Mouse (Mus musculus) megakaryocyte, embryonic 14.5 days (primary cell): ENCODE data around the gene Lmf2. TPM values are rescaled to one million over a fixed set of nuclear protein-coding genes. Genes with fewer than 3 reads are reported as not detected.

Source experiments
- H3K27me3 ChIP-seq: replicated peaks from 2 replicates; pipeline ENCODE3; 2012; ENCODE audit warnings: inconsistent platforms
- H3K36me3 ChIP-seq: replicated peaks from 2 replicates; pipeline ENCODE3; 2012; ENCODE audit warnings: low read length, inconsistent platforms, mixed read lengths
- H3K4me1 ChIP-seq: 2 replicates; pipeline ENCODE4 v1.6.1; 2012; ENCODE audit warnings: inconsistent platforms
- H3K4me3 ChIP-seq: replicated peaks from 2 replicates; pipeline ENCODE3; 2012; ENCODE audit warnings: moderate library complexity, mild to moderate bottlenecking, inconsistent platforms
- H3K9me3 ChIP-seq: 2 replicates; pipeline ENCODE4 v1.6.1; 2012; ENCODE audit warnings: inconsistent platforms
- FLI1 ChIP-seq: IDR thresholded peaks from 2 replicates; pipeline ENCODE4 v1.6.1; 2012; ENCODE audit warnings: low read length, inconsistent platforms, mixed read lengths
- GATA1 ChIP-seq: IDR thresholded peaks from 3 replicates; pipeline ENCODE4 v1.6.1; 2012; ENCODE audit warnings: mixed read lengths, low read length, inconsistent platforms, borderline replicate concordance
- polyA plus RNA-seq: library from polyadenylated mRNA; stranded (reverse); fragments of >175 nt; gene quantifications from 2 replicates; pipeline ENCODE4 v1.2.3, GENCODE M21; 2012; ENCODE audit warnings: low replicate concordance; ENCODE audit not compliant: insufficient read depth

Lmf2 gene
- polyA plus RNA-seq, 1 experiment, result 65.0 TPM

GRCm38 (mm10) chr15:89322670-89323522 lies 32.6 kb downstream of the Lmf2 start, which contains the start of gene Adm2:
Gene Adm2 (plus strand): TSS chr15:89322720.
- Histone ChIP-seq H3K9me3 (no peaks in the 10 kb centered on the region), H3K4me1 (peaks cover 35% of the 10 kb centered on the region), H3K27me3 (peaks cover 44% of the 10 kb centered on the region), H3K36me3 (no peaks in the 10 kb centered on the region), H3K4me3 (peak within 1 kb of the TSS; percentile 85)
- TF ChIP-seq GATA1 (no peak), FLI1 (no peak)

- H3K9me3 ChIP-seq, result no peaks in the 10 kb centered on the region
- TF ChIP-seq GATA1 (peak; percentile 84; the same call in 2 of the 3 replicates), FLI1 (no peak)
- peak overlapping the region; percentile 69 for H3K4me3 ChIP-seq
These were observed 34.2 kb downstream of the Lmf2 start for GRCm38 (mm10) chr15:89321264-89321663.

GRCm38 (mm10) chr15:89316146-89316545 lies 39.3 kb downstream of the Lmf2 start:
- Histone ChIP-seq H3K36me3 (peaks cover 5% of the 10 kb centered on the region), H3K4me3 (peak overlapping the region; percentile 100), H3K4me1 (peaks cover 54% of the 10 kb centered on the region), H3K9me3 (no peaks in the 10 kb centered on the region), H3K27me3 (no peaks in the 10 kb centered on the region)
- TF ChIP-seq FLI1 (no peak), GATA1 (no peak)

More at GRCm38 (mm10) chr15:89321264-89321663, 34.2 kb downstream of the Lmf2 start:
- peaks cover 36% of the 10 kb centered on the region for H3K4me1 ChIP-seq
- peaks cover 34% of the 10 kb centered on the region for H3K27me3 ChIP-seq
- H3K36me3 ChIP-seq, result no peaks in the 10 kb centered on the region

GRCm38 (mm10) chr15:89315190-89315731 lies 40.2 kb downstream of the Lmf2 start, which contains the start of gene Sbf1:
Gene Sbf1 (minus strand): TSS chr15:89315311.
- peaks cover 54% of the 10 kb centered on the region for H3K4me1 ChIP-seq
- no peaks in the 10 kb centered on the region for H3K9me3 ChIP-seq
- TF ChIP-seq GATA1, result no peak
- no peak for TF ChIP-seq FLI1
- peaks cover 5% of the 10 kb centered on the region for H3K36me3 ChIP-seq
- no peaks in the 10 kb centered on the region for H3K27me3 ChIP-seq
- peak within 1 kb of the TSS; percentile 100 for H3K4me3 ChIP-seq

GRCm38 (mm10) chr15:89314511-89315189 lies 40.8 kb downstream of the Lmf2 start:
- peak overlapping the region; percentile 100 for H3K4me3 ChIP-seq
- H3K9me3 ChIP-seq, result no peaks in the 10 kb centered on the region
- no peak for TF ChIP-seq FLI1
- no peak for TF ChIP-seq GATA1
- peaks cover 5% of the 10 kb centered on the region for H3K36me3 ChIP-seq
- peaks cover 60% of the 10 kb centered on the region for H3K4me1 ChIP-seq
- H3K27me3 ChIP-seq, result no peaks in the 10 kb centered on the region

GRCm38 (mm10) chr15:89314107-89314506 lies 41.4 kb downstream of the Lmf2 start:
- H3K9me3 ChIP-seq, result no peaks in the 10 kb centered on the region
- peaks cover 66% of the 10 kb centered on the region for H3K4me1 ChIP-seq
- TF ChIP-seq GATA1 (no peak), FLI1 (no peak)
- no peaks in the 10 kb centered on the region for H3K27me3 ChIP-seq
- peak overlapping the region; percentile 100 for H3K4me3 ChIP-seq
- H3K36me3 ChIP-seq, result peaks cover 5% of the 10 kb centered on the region

- Histone ChIP-seq H3K36me3 (peaks cover 7% of the 10 kb centered on the region), H3K4me3 (peak overlapping the region; percentile 100), H3K4me1 (peaks cover 73% of the 10 kb centered on the region), H3K9me3 (no peaks in the 10 kb centered on the region), H3K27me3 (no peaks in the 10 kb centered on the region)
- no peak for TF ChIP-seq GATA1
- no peak for TF ChIP-seq FLI1
These were observed 42.1 kb downstream of the Lmf2 start for GRCm38 (mm10) chr15:89313359-89313758.

GRCm38 (mm10) chr15:89309962-89310498 lies 45.4 kb downstream of the Lmf2 start:
- TF ChIP-seq FLI1 (no peak), GATA1 (no peak)
- Histone ChIP-seq H3K27me3 (no peaks in the 10 kb centered on the region), H3K9me3 (no peaks in the 10 kb centered on the region), H3K4me1 (peaks cover 84% of the 10 kb centered on the region), H3K36me3 (peaks cover 39% of the 10 kb centered on the region), H3K4me3 (peak overlapping the region; percentile 73)

- Histone ChIP-seq H3K9me3 (no peaks in the 10 kb centered on the region), H3K4me3 (no peak overlapping the region), H3K4me1 (peaks cover 79% of the 10 kb centered on the region), H3K27me3 (no peaks in the 10 kb centered on the region), H3K36me3 (peaks cover 53% of the 10 kb centered on the region)
- TF ChIP-seq GATA1 (no peak), FLI1 (no peak)
These were observed 46.9 kb downstream of the Lmf2 start for GRCm38 (mm10) chr15:89308406-89309139.

- Histone ChIP-seq H3K4me3 (no peak overlapping the region), H3K9me3 (no peaks in the 10 kb centered on the region), H3K27me3 (no peaks in the 10 kb centered on the region), H3K4me1 (peaks cover 77% of the 10 kb centered on the region), H3K36me3 (peaks cover 62% of the 10 kb centered on the region)
- TF ChIP-seq GATA1 (no peak), FLI1 (no peak)
These were observed 48.0 kb downstream of the Lmf2 start for GRCm38 (mm10) chr15:89307461-89307860.
